In genomic region chrX:100728947-100729346, GRCm38 (mm10) we compare ENCODE assay signal across 7 mouse cellular contexts. TPM values are rescaled to one million over a fixed set of nuclear protein-coding genes. Genes with fewer than 3 reads are reported as not detected.
DNase-seq lines count a peak whose midpoint lies in the region; ATAC-seq and TF ChIP-seq lines count a peak whose summit lies in the region.

No protein-coding gene starts in this region.

- ATAC-seq in midbrain, embryonic 11.5 days (ENCODE audit: low FRiP score): peak; percentile 59
- ATAC-seq in megakaryocyte progenitor cell, adult 5-6 weeks (replicated peaks; ENCODE audit: poor library complexity): no peak

- peak; percentile 3 to 29 for DNase-seq in layer of hippocampus, postnatal 14 days (ENCODE audit: low spot score in 2 of 2)
- no peak for DNase-seq in layer of hippocampus, adult 11-12 months (ENCODE audit: low spot score)
- peak; percentile 88 for DNase-seq in brain, embryonic 14.5 days (ENCODE audit: low read depth)
- peak; percentile 25 to 38 for DNase-seq in heart, adult 9 months (ENCODE audit: low spot score in 2 of 2)
- DNase-seq in midbrain, embryonic 11.5 days (ENCODE audit: low spot score, missing footprints): peak; percentile 89
- no peak for DNase-seq in urinary bladder, postnatal 14 days (ENCODE audit: low spot score)

- no peak overlapping the region for H3K4me3 ChIP-seq in midbrain, embryonic 11.5 days (ENCODE audit: low read depth, low read length)

- H3K4me2 ChIP-seq in midbrain, embryonic 11.5 days: no peak overlapping the region

- peaks cover 4% of the 10 kb centered on the region; the same call in 1 of the 2 replicates for H3K27me3 ChIP-seq in midbrain, embryonic 11.5 days (ENCODE audit: control insufficient read depth, insufficient read depth, low read length)

- H3K36me3 ChIP-seq in midbrain, embryonic 11.5 days (ENCODE audit: control insufficient read depth, insufficient read depth, low read length): no peaks in the 10 kb centered on the region

- peak overlapping the region; percentile 72; the same call in 1 of the 2 replicates for H3K27ac ChIP-seq in midbrain, embryonic 11.5 days (ENCODE audit: low read depth, low read length)

- H3K4me1 ChIP-seq in midbrain, embryonic 11.5 days (ENCODE audit: control insufficient read depth, insufficient read depth, low read length): peaks cover 19% of the 10 kb centered on the region; the same call in 1 of the 2 replicates

- no peak for TF ChIP-seq CTCF in brain, embryonic 14.5 days (IDR thresholded peaks at IDR 0.05; ENCODE audit: borderline replicate concordance, extremely low read depth, insufficient read depth, insufficient read length)

- H3K9ac ChIP-seq in midbrain, embryonic 11.5 days (ENCODE audit: low read length): no peak overlapping the region

- no peaks in the 10 kb centered on the region for H3K9me3 ChIP-seq in midbrain, embryonic 11.5 days (ENCODE audit: control insufficient read depth, low read length)

- no peak for TF ChIP-seq POLR2A in brain, embryonic 14.5 days (IDR thresholded peaks at IDR 0.05; ENCODE audit: borderline replicate concordance, extremely low read depth, insufficient read depth, insufficient read length, poor library complexity, severe bottlenecking)

- 33% methylated on average over 1 of the region's 1 CpGs for WGBS in midbrain, embryonic 11.5 days

RNA-seq across cellular contexts. Expression of gene Gdpd2, which starts 0.7 kb away (rescaled TPM):
- total RNA-seq in layer of hippocampus, postnatal 14 days (2021): 10 to 100 TPM; 13.1 to 19.1 TPM
- 51.1 and 52.8 TPM in 2 replicates for polyA plus RNA-seq in brain, embryonic 14.5 days (2012; rRNA removed)
- 13.7 and 19.7 TPM in 2 replicates for polyA plus RNA-seq in midbrain, embryonic 11.5 days (2014; fragmentation: Nextera tagmentation; extraction: Ambion mirVana)
- 0.05 TPM in 1 of 2 replicates, not detected in the other for total RNA-seq in megakaryocyte progenitor cell, adult 5-6 weeks (2015)
- total RNA-seq in megakaryocyte progenitor cell, adult 5-6 weeks (2017): 0.04 TPM in 1 of 2 replicates, not detected in the other

RNA-seq across cellular contexts. Expression of gene Dlg3, which starts 38.6 kb away (rescaled TPM):
- 100 to 1,000 TPM; 138 to 153 TPM for total RNA-seq in layer of hippocampus, postnatal 14 days (2021)
- polyA plus RNA-seq in brain, embryonic 14.5 days (2012; rRNA removed): 42.6 and 50.8 TPM in 2 replicates
- polyA plus RNA-seq in midbrain, embryonic 11.5 days (2014; fragmentation: Nextera tagmentation; extraction: Ambion mirVana): 7.5 and 9.7 TPM in 2 replicates
- total RNA-seq in megakaryocyte progenitor cell, adult 5-6 weeks (2015): 3.7 and 4.6 TPM in 2 replicates
- 3.0 and 5.0 TPM in 2 replicates for total RNA-seq in megakaryocyte progenitor cell, adult 5-6 weeks (2017)

Comparison
In these comparisons a context has a peak if more than half of its experiments do, and no peak if none do; other contexts are left out.
1. DNase-seq: peak in layer of hippocampus, postnatal 14 days (2 of 2), brain, embryonic 14.5 days (single experiment), heart, adult 9 months (2 of 2) and midbrain, embryonic 11.5 days (single experiment); none in layer of hippocampus, adult 11-12 months (single experiment) and urinary bladder, postnatal 14 days (single experiment).
2. RNA of gene Gdpd2, which starts 0.7 kb away (total RNA-seq): 13.1 to 19.1 TPM in layer of hippocampus, postnatal 14 days; 0.04 to 0.05 TPM in megakaryocyte progenitor cell, adult 5-6 weeks; every median in the first group is over 10 times any median in the second.
3. RNA of gene Dlg3, which starts 38.6 kb away (total RNA-seq): 138 to 153 TPM in layer of hippocampus, postnatal 14 days; 3.0 to 5.0 TPM in megakaryocyte progenitor cell, adult 5-6 weeks; every median in the first group is over 10 times any median in the second.